Mouse (Mus musculus): ENCODE measurements around the gene Psmd5.

- TF ChIP-seq CTCF (IDR thresholded peaks at IDR 0.05; ENCODE audit: low read depth) (no peak), EP300 (IDR thresholded peaks at IDR 0.05; ENCODE audit: low read depth) (no peak)
Measured at GRCm38 (mm10) chr2:34841706-34842105, 33.1 kb downstream of the Psmd5 start.
